Mouse (Mus musculus) macrophage (primary cell): ENCODE data around the gene Gm10647. TPM values are rescaled to one million over a fixed set of nuclear protein-coding genes. Genes with fewer than 3 reads are reported as not detected.
"Not testable (repeated sequence)": the region's sequence is repeated elsewhere in the genome, so short reads cannot be mapped to it uniquely, and the experiment has no call there.

Source experiments
- H3K27ac ChIP-seq: fragments of 350-480 bp; formaldehyde crosslinking; 2 replicates; pipeline ENCODE4 v1.9.0; 2021
- H3K36me3 ChIP-seq: fragments of 350-480 bp; formaldehyde crosslinking; 2 replicates; pipeline ENCODE4 v1.9.0; 2021; ENCODE audit errors: inconsistent target
- H3K4me3 ChIP-seq: fragments of 350-480 bp; formaldehyde crosslinking; 2 replicates; pipeline ENCODE4 v1.9.0; 2021; ENCODE audit errors: inconsistent target
- H3K79me2 ChIP-seq: fragments of 350-480 bp; formaldehyde crosslinking; 2 replicates; pipeline ENCODE4 v1.9.0; 2021; ENCODE audit errors: inconsistent target
- WGBS: methylation state at CpG from one replicate; pipeline ENCODE4 v1.1.7; 2026; ENCODE audit warnings: inconsistent platforms; ENCODE audit not compliant: missing documents; 5-methylcytosine and 5-hydroxymethylcytosine counted together
- polyA plus RNA-seq: library from polyadenylated mRNA; stranded (reverse); fragments of 250-400 nt; gene quantifications from 3 replicates; pipeline ENCODE4 v1.2.4, GENCODE M21; 2018; ENCODE audit warnings: inconsistent platforms
- total RNA-seq, 78 experiments: library from RNA; depleted of rRNA; stranded (reverse); fragments of 250-400 nt; gene quantifications; 1 replicate in 9 of 78; 2 replicates in 24 of 78; 3 replicates in 43 of 78; 4 replicates in 2 of 78; pipeline ENCODE4 v1.2.4; 2018; ENCODE audit warnings: inconsistent platforms in 56 of 78

The Gm10647 gene
- total RNA-seq (2018; cell fraction: chromatin; rRNA removed), result 1 to 10 TPM in 21 of 26 experiments, under 1 TPM in 3, not detected in 2; 0.66 to 5.1 (median 2.1) TPM
- under 1 TPM in 8 of 26 experiments, not detected in 18; 0.06 to 0.19 (median 0.11) TPM for total RNA-seq (2018; cell fraction: cytosol; rRNA removed)
- 1 to 10 TPM in 17 of 26 experiments, under 1 TPM in 9; 0.29 to 3.5 (median 1.5) TPM for total RNA-seq (2018; cell fraction: nucleus; rRNA removed)
- not detected in 3 replicates for polyA plus RNA-seq

DNA sequence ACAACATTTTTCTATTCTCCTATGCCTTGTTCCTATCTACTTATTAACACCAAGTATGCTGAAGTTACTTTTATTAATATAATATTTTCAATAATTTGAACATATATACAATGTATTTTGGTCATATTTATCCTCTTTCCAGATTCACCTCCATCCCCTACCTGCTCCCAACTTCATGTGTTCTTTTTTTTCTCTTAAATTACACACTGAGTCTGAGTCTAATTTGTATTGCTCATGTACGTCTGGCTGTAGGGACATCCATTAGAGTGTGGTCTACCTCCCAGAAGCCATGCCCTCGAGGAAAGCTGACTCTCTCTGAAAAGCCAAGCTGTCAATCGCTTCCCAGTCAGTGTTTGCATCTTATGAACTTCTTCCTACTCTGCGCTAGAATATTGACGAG, at the start of gene Gm10647:
Gene Gm10647 (plus strand): TSS at position 301 of the 400 bp plus-strand sequence.
- Histone ChIP-seq H3K79me2 (no peaks in the 10 kb centered on the region), H3K36me3 (no peaks in the 10 kb centered on the region), H3K4me3 (peak within 1 kb of the TSS; percentile 59), H3K27ac (no peak within 1 kb of the TSS)
- WGBS, result 90% methylated on average over 5 of the region's 5 CpGs

GRCm38 (mm10) chr9:66748390-66748789, 48.4 kb upstream of the Gm10647 start:
- 92% methylated on average over 15 of the region's 15 CpGs for whole genome bisulfite sequencing
- Histone ChIP-seq H3K4me3 (no peak overlapping the region), H3K36me3 (no peaks in the 10 kb centered on the region), H3K79me2 (no peaks in the 10 kb centered on the region), H3K27ac (no peak overlapping the region)

DNA sequence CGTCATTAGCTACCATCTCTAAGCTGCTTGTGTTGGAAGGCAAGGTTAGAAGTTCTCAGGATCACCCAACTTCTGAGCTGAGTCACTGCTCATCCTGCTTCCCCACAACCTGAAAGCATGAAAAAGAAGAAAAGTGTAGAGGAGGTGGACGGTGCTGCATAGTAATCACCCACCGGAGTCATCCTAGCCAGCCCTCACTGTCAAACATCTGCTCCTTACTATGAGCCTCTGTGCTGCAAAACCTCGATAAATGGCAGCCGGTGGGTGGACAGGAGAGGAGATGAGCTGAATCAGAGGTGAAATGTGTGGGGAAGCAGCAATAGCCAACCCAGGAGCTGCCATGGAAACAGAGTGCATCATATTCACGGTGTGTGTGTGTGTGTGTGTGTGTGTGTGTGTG, 44.0 kb upstream of the Gm10647 start:
- Histone ChIP-seq H3K4me3 (no peak overlapping the region), H3K27ac (no peak overlapping the region), H3K36me3 (no peaks in the 10 kb centered on the region), H3K79me2 (no peaks in the 10 kb centered on the region)
- 98% methylated on average over 5 of the region's 6 CpGs for WGBS

- Histone ChIP-seq H3K4me3 (no peak overlapping the region), H3K36me3 (no peaks in the 10 kb centered on the region), H3K79me2 (no peaks in the 10 kb centered on the region), H3K27ac (no peak overlapping the region)
- WGBS, result 77% methylated on average over 1 of the region's 1 CpGs
These were observed 35.8 kb upstream of the Gm10647 start for GRCm38 (mm10) chr9:66760991-66761390.

DNA sequence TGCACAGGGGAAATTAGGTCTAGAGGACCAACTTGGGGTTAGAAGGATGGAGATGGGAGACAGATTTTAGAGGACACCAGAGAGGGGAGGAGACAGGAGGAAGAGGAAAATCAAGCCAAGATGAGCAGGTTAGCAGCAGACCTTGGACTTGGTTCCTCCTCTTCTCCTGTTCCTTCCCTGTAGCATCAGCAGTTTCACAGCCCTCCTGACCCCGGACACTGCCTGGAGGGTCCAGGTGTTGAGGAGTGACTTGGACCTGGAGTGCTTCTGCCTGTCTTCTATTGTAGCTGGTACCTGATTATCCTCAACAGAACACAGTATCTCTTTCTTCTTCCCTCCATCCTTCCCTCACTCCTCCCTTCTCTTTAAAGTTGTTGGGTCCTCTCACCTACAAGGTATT, 28.1 kb upstream of the Gm10647 start:
- 77% methylated on average over 1 of the region's 1 CpGs for WGBS
- H3K4me3 ChIP-seq, result no peak overlapping the region

GRCm38 (mm10) chr9:66769275-66769674, 27.6 kb upstream of the Gm10647 start:
- no peaks in the 10 kb centered on the region for H3K36me3 ChIP-seq
- WGBS, result 83% methylated on average over 3 of the region's 3 CpGs
- no peak overlapping the region for H3K4me3 ChIP-seq
- H3K79me2 ChIP-seq, result no peaks in the 10 kb centered on the region
- H3K27ac ChIP-seq, result no peak overlapping the region

More for the DNA sequence above, 28.1 kb upstream of the Gm10647 start:
- H3K36me3 ChIP-seq, result no peaks in the 10 kb centered on the region
- no peaks in the 10 kb centered on the region for H3K79me2 ChIP-seq
- H3K27ac ChIP-seq, result no peak overlapping the region

- Histone ChIP-seq H3K27ac (no peak overlapping the region), H3K79me2 (no peaks in the 10 kb centered on the region), H3K4me3 (no peak overlapping the region), H3K36me3 (no peaks in the 10 kb centered on the region)
These were observed 26.1 kb upstream of the Gm10647 start for GRCm38 (mm10) chr9:66770701-66771100.

GRCm38 (mm10) chr9:66784552-66784951, 12.3 kb upstream of the Gm10647 start:
- H3K36me3 ChIP-seq, H3K27ac ChIP-seq, H3K4me3 ChIP-seq, H3K79me2 ChIP-seq: not testable (repeated sequence)
- WGBS, result no CpG with 5 or more reads among the region's 3 CpGs

DNA sequence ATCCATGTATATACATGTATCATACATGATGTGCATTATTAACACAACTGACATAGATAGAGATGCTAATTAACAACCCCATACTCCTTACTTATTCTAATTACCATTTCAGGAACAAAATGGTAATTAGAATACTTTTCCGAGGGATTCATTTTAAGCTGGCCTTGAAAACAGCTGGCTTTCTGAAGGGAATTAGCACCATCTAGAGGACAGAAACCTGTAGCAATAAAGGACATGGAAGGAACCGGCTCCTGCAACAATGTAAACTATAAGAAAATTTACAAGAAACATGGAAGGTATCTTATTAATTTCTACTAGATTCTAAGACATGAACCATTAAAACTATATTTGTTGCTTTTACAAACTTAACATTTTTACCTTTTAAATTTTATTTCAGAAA, 9.0 kb upstream of the Gm10647 start:
- WGBS, result 32% methylated on average over 2 of the region's 2 CpGs
- Histone ChIP-seq H3K27ac (no peak overlapping the region), H3K4me3 (no peak overlapping the region), H3K36me3 (no peaks in the 10 kb centered on the region), H3K79me2 (no peaks in the 10 kb centered on the region)

DNA sequence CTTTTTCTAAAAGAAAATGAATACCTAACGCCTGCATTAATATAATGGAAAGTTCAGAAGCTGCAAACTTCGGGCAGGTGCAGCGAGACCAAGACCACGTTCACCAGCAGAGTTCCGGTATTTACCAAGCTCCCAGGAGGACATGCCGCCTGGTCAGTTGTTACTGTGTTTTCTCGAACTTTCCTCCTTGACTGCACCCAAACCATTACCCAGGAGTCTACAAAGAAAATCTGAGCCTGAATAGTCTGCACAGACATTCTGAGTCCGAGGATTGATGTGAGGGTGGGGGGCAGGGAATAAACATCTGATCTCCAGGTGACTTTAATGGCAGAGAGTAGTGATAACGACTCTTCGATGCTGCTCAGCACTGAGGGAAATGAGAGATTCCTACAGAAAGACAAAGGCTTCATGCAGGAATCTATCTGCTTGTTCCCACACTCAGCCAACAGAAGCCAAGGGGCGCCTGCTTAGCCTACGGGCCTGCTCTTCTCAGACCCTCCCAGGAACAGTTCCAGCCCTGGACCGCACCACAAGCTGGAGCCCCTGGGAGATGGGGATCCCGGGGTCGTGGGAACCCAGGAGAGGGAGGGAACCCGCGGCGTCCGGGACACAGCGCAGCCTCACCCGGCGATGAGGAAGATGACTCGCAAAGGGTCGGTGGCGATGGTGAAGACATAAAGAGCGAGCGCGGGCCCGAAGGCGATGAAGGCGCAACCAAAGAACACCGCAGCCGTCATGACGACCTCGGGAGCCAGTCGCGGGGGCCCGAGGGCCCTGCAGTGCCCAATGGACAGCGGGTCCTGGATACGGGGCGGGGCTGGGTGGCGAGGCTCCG, 2.0 kb upstream of the Gm10647 start:
- whole genome bisulfite sequencing, result 6% methylated on average over 41 of the region's 43 CpGs
- H3K36me3 ChIP-seq, result no peaks in the 10 kb centered on the region
- H3K79me2 ChIP-seq, result no peaks in the 10 kb centered on the region
- H3K27ac ChIP-seq, result no peak overlapping the region
- H3K4me3 ChIP-seq, result peak overlapping the region; percentile 59

GRCm38 (mm10) chr9:66795464-66796324, 1.1 kb upstream of the Gm10647 start, which contains the start of gene Aph1b:
TSS of gene Aph1b (minus strand) at chr9:66795490.
- H3K36me3 ChIP-seq, result no peaks in the 10 kb centered on the region

GRCm38 (mm10) chr9:66801947-66802346, 5.1 kb downstream of the Gm10647 start:
- 54% methylated on average over 12 of the region's 12 CpGs for WGBS
- Histone ChIP-seq H3K27ac (no peak overlapping the region), H3K4me3 (no peak overlapping the region)

More at GRCm38 (mm10) chr9:66795464-66796324, 1.1 kb upstream of the Gm10647 start, which contains the start of gene Aph1b:
- under 1% methylated on average over 40 of the region's 42 CpGs for WGBS
- H3K79me2 ChIP-seq, result no peaks in the 10 kb centered on the region
- peak within 1 kb of the TSS; percentile 52 for H3K27ac ChIP-seq
- peak within 1 kb of the TSS; percentile 59 for H3K4me3 ChIP-seq

DNA sequence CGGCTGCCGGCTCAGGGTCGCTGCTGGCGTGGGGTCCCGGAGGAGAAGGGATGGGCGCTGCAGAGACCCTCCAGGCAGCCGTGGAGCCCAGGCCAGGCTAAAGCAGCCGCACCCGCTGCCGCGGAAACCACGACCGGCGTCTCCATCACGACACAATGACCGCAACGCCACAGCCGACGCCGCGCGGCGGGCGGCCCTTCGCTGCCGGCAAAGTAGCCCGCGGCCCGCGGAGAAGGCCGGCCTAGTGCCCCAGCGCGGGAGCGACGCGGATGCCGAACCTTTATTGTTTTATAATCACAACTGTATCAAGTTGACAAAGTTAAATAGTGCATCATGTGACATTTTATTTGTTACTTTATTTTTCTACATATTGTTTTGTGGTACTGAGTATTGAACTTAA, 9.1 kb downstream of the Gm10647 start:
- H3K27ac ChIP-seq, H3K4me3 ChIP-seq: not testable (repeated sequence)
- WGBS, result 30% methylated on average over 19 of the region's 37 CpGs

More at GRCm38 (mm10) chr9:66801947-66802346, 5.1 kb downstream of the Gm10647 start:
- no peaks in the 10 kb centered on the region for H3K36me3 ChIP-seq
- no peaks in the 10 kb centered on the region for H3K79me2 ChIP-seq

DNA sequence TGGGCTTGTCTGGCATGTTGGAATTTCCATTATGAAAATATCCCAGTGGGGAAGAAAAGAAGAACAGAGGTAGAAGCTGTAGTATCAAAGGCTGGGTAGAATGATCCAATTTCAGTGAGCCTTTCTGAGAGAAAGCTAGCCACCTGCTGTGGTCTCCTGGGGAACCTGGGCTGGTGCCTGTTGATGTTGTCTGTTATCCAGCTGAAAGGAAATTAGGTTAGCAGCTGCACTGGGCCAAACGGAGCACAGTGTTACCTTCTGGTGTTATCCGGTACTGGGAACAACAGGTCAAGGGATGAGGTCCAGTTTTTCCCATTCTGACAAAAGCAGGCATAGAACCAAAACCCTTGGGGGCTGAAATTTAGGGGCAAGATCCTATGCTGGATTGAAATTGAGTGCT, 16.6 kb downstream of the Gm10647 start:
- Histone ChIP-seq H3K36me3 (peaks cover 6% of the 10 kb centered on the region; the same call in 1 of the 2 replicates), H3K4me3 (no peak overlapping the region), H3K79me2 (no peaks in the 10 kb centered on the region), H3K27ac (no peak overlapping the region)
- 88% methylated on average over 2 of the region's 2 CpGs for WGBS

More for the DNA sequence above, 9.1 kb downstream of the Gm10647 start:
- not testable (repeated sequence) for H3K79me2 ChIP-seq, H3K36me3 ChIP-seq
